Mouse (Mus musculus) erythroblast, embryonic 14.5 days (primary cell): ENCODE measurements around the gene Nckap5.

Experiments
- GATA1 ChIP-seq: IDR thresholded peaks from 2 replicates; pipeline ENCODE4 v1.6.1; 2012; ENCODE audit warnings: low read length, inconsistent platforms, mixed read lengths
- TAL1 ChIP-seq: IDR thresholded peaks from 3 replicates; pipeline ENCODE4 v1.6.1; 2012; ENCODE audit warnings: low read length, inconsistent platforms, mixed read lengths

- TF ChIP-seq GATA1 (no peak), TAL1 (no peak)
Measured at GRCm38 (mm10) chr1:126744631-126745305, 85.8 kb downstream of the Nckap5 start.
